Mouse (Mus musculus) kidney, adult 2 months (tissue): ENCODE data around the gene Tent4b. TPM values are rescaled to one million over a fixed set of nuclear protein-coding genes. Genes with fewer than 3 reads are reported as not detected.

Source experiments
- DNase-seq: peaks from one replicate; pipeline ENCODE4 v3.0.0; 2021
- H3K27ac ChIP-seq: fragments of 200-500 bp; 2 replicates; pipeline ENCODE4 v1.5.1; 2012; ENCODE audit warnings: low read depth, low read length, control low read depth, inconsistent platforms; ENCODE audit not compliant: insufficient read depth
- H3K27me3 ChIP-seq: fragments of 200-500 bp; replicated peaks from 2 replicates; pipeline ENCODE4 v1.6.1; 2012; ENCODE audit warnings: mild to moderate bottlenecking, moderate library complexity, low read length, inconsistent platforms; ENCODE audit not compliant: control insufficient read depth, insufficient read depth
- H3K36me3 ChIP-seq: fragments of 200-500 bp; 2 replicates; pipeline ENCODE4 v1.6.1; 2012; ENCODE audit warnings: mild to moderate bottlenecking, moderate library complexity, low read length, inconsistent platforms; ENCODE audit not compliant: control insufficient read depth, insufficient read depth
- H3K4me1 ChIP-seq: fragments of 200-500 bp; 2 replicates; pipeline ENCODE4 v1.6.1; 2011; ENCODE audit warnings: low read length; ENCODE audit not compliant: control insufficient read depth, insufficient read depth
- H3K4me3 ChIP-seq: fragments of 200-500 bp; 2 replicates; pipeline ENCODE4 v1.5.1; 2011; ENCODE audit warnings: mild to moderate bottlenecking, low read depth, low read length, control low read depth; ENCODE audit not compliant: insufficient read depth
- CTCF ChIP-seq: fragments of 200-500 bp; conservative IDR thresholded peaks from 2 replicates; pipeline ENCODE4 v1.5.1; 2011; ENCODE audit warnings: low read depth, mild to moderate bottlenecking, control low read depth, low read length, moderate library complexity, mixed read lengths; ENCODE audit not compliant: insufficient read depth, insufficient read length
- POLR2A ChIP-seq: fragments of 200-500 bp; IDR thresholded peaks from one replicate; pipeline ENCODE4 v1.6.1; 2011; ENCODE audit warnings: low read depth, low read length, control low read depth
- WGBS: fragments of 180-500 bp; shearing (Covaris S2); methylation state at CpG from one replicate; pipeline ENCODE4 v1.1.7; 2018; 5-methylcytosine and 5-hydroxymethylcytosine counted together
- polyA plus RNA-seq: library from polyadenylated mRNA; depleted of rRNA; stranded (reverse); fragments of >200 nt; gene quantifications from 2 replicates; pipeline ENCODE4 v1.2.3, GENCODE M21; 2012; rRNA removed

Gene Tent4b
- 26.5 and 28.8 TPM in 2 replicates for polyA plus RNA-seq

DNA sequence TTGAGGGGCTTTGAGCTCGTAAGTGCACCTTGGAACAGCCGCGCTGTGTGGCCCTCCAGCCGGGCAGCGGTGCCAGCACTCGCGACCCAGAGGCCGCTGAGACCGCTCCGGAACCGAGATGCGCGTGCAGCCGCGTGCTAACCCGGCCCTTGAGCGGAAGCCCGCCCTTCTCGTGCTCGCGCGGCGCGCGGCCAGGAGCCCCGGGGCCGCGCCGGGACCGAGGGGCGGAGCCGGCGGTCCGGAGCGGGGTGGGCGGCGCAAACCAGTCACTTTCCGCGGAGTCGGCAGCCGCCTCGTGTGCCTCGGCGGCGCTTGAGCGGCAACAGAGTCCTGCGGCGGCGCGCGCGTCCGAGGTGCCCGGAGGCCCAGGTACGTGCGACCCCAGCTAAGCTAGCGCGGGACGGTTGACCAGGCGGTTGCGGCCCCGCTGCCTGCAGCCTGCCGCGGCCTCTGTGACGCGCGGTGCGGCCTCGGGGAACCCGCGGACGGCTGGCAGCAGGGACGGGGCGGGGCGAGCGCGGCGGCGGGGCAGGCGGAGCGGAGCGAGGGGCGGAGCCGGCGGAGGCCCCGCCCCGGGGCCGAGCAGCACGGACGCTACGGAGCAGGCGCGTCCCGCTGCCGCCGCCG lies at the start of gene Tent4b:
Gene Tent4b, plus strand, starts transcription at position 269 of the 627 bp plus-strand sequence.
- Histone ChIP-seq H3K27ac (peak within 1 kb of the TSS; percentile 90), H3K27me3 (no peaks in the 10 kb centered on the region), H3K4me3 (peak within 1 kb of the TSS; percentile 92), H3K4me1 (peaks cover 25% of the 10 kb centered on the region), H3K36me3 (no peaks in the 10 kb centered on the region)
- TF ChIP-seq CTCF (no peak), POLR2A (no peak)
- peak; percentile 96 for DNase-seq
- WGBS = 2% methylated on average over 79 of the region's 97 CpGs

DNA sequence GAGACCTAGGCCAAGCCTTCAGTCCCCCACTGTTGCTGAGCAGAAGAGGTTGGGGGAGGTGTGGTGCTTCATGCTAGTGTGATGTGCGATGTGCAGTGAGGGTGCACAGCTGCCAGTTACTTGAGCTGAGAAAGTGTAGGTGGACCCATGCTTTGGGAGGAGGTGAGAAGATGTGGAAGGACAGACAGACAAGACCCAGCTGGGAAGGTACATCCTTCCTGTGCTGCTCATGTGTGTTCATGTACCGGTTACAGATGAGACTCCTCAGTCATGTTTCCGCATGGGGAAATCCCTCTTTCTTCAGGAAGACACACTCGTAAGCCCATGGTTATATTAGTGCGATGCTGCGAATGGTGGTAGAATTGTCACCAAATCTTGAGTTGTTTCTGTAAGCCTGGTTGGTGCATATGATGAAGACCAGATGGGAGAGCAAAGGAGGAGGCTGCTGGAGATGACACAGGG lies 48.1 kb upstream of the Tent4b start:
- no peak for DNase-seq
- Histone ChIP-seq H3K4me1 (no peaks in the 10 kb centered on the region), H3K27me3 (no peaks in the 10 kb centered on the region), H3K36me3 (peaks cover 8% of the 10 kb centered on the region), H3K27ac (no peak overlapping the region), H3K4me3 (no peak overlapping the region)
- WGBS = 97% methylated on average over 6 of the region's 6 CpGs
- no peak for TF ChIP-seq CTCF
- no peak for TF ChIP-seq POLR2A

- WGBS = 87% methylated on average over 10 of the region's 10 CpGs
- no peaks in the 10 kb centered on the region for H3K4me1 ChIP-seq
- H3K27me3 ChIP-seq = no peaks in the 10 kb centered on the region
- TF ChIP-seq CTCF = no peak
- TF ChIP-seq POLR2A = no peak
- no peak overlapping the region for H3K27ac ChIP-seq
- H3K36me3 ChIP-seq = peaks cover 6% of the 10 kb centered on the region
- no peak for DNase-seq
- H3K4me3 ChIP-seq = no peak overlapping the region
Measured at GRCm38 (mm10) chr8:88160237-88160995, 38.6 kb upstream of the Tent4b start.

DNA sequence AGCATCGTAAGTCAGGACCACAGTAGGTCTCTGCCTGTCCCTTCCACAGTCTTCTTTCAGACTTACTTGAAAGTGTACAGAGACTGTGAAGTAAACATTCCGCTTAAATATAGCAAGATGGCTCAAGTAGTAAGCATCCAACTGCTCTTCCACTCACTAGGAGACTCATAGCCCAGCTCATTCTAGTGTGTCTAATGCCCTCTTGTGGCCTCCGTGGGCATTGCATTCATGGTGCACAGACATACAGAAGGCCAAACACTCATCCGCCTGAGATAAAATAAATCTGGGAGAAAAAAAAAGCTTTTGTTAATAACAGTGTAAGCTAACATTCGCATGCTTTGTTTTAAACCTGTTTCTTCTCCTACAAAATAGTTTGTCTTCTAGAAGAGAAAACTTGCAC lies 37.6 kb upstream of the Tent4b start:
- Histone ChIP-seq H3K4me3 (no peak overlapping the region), H3K4me1 (no peaks in the 10 kb centered on the region), H3K27ac (no peak overlapping the region), H3K36me3 (peaks cover 4% of the 10 kb centered on the region), H3K27me3 (no peaks in the 10 kb centered on the region)
- peak; percentile 73 for DNase-seq
- TF ChIP-seq CTCF = peak; percentile 79
- TF ChIP-seq POLR2A = no peak
- 75% methylated on average over 5 of the region's 5 CpGs for WGBS

GRCm38 (mm10) chr8:88175264-88175663 lies 23.7 kb upstream of the Tent4b start:
- H3K4me3 ChIP-seq = no peak overlapping the region
- TF ChIP-seq POLR2A (no peak), CTCF (no peak)
- no peak overlapping the region for H3K27ac ChIP-seq
- H3K36me3 ChIP-seq = peaks cover 6% of the 10 kb centered on the region
- WGBS = 82% methylated on average over 7 of the region's 7 CpGs
- DNase-seq = no peak
- H3K27me3 ChIP-seq = no peaks in the 10 kb centered on the region
- H3K4me1 ChIP-seq = no peaks in the 10 kb centered on the region

GRCm38 (mm10) chr8:88177291-88177690 lies 21.7 kb upstream of the Tent4b start:
- no peaks in the 10 kb centered on the region for H3K4me1 ChIP-seq
- 85% methylated on average over 8 of the region's 8 CpGs for WGBS
- H3K27me3 ChIP-seq = no peaks in the 10 kb centered on the region
- DNase-seq = no peak
- no peak overlapping the region for H3K27ac ChIP-seq
- TF ChIP-seq POLR2A (no peak), CTCF (no peak)
- no peak overlapping the region for H3K4me3 ChIP-seq
- H3K36me3 ChIP-seq = no peaks in the 10 kb centered on the region

- no peaks in the 10 kb centered on the region for H3K36me3 ChIP-seq
- H3K27ac ChIP-seq = no peak overlapping the region
- no peak for DNase-seq
- H3K4me1 ChIP-seq = no peaks in the 10 kb centered on the region
- no peaks in the 10 kb centered on the region for H3K27me3 ChIP-seq
- no peak for TF ChIP-seq POLR2A
- no peak for TF ChIP-seq CTCF
- H3K4me3 ChIP-seq = no peak overlapping the region
- 86% methylated on average over 2 of the region's 2 CpGs for WGBS
Measured at GRCm38 (mm10) chr8:88183121-88183520, 15.9 kb upstream of the Tent4b start.
